Mouse (Mus musculus): ENCODE data around the gene Cacnb1. TPM values are rescaled to one million over a fixed set of nuclear protein-coding genes. Genes with fewer than 3 reads are reported as not detected.

Gene Cacnb1
- polyA plus RNA-seq, 1 experiment, result 5.7 TPM

DNA sequence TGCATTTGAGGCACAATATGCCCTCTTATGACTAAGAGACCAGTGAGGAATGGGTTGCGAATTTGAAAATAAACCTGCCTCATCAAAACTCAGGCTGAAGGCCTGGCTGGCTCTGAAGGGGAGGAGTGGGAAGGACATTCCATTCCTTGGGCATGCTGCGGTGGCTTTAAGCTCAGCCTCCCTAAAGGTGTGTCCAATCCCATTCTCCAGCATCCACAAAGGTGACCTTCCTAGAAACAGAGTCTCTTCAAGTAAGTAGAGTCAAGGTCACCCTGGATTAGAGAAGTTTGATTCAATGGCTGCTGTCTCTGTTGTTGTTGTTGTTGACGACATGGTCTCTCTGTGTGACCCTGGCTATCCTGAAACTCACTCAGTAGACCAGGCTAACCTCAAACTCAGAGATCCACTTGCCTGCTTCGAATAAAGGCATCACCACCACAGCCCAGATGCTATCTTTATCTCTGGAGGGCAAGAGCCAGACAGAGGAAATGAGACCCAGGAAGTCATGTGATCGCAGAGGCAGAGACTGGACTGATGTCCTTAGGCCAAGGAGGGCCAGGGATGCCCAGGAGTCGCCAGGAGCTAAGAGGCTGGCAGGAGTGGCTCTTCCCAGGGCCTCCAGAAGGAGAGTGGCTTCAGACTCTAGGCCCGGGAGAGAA lies 64.1 kb downstream of the Cacnb1 start:
- Histone ChIP-seq H3K27me3 (ENCODE audit: control insufficient read depth, insufficient read depth, low read length) (no peaks in the 10 kb centered on the region), H3K4me1 (ENCODE audit: control insufficient read depth, insufficient read depth, insufficient read length, low read length) (no peaks in the 10 kb centered on the region), H3K27ac (ENCODE audit: insufficient read depth, low read depth, low read length) (no peak overlapping the region), H3K4me3 (ENCODE audit: low read depth, low read length) (no peak overlapping the region), H3K36me3 (ENCODE audit: control insufficient read depth, insufficient read depth, low read length) (no peaks in the 10 kb centered on the region)
- no peak for TF ChIP-seq POLR2A (IDR thresholded peaks at IDR 0.05; ENCODE audit: low read depth, low read length)
- no peak for TF ChIP-seq CTCF (IDR thresholded peaks at IDR 0.05; ENCODE audit: extremely low read depth, insufficient read length, insufficient replicate concordance, low read depth, low read length)
- WGBS, result 79% methylated on average over 7 of the region's 7 CpGs

DNA sequence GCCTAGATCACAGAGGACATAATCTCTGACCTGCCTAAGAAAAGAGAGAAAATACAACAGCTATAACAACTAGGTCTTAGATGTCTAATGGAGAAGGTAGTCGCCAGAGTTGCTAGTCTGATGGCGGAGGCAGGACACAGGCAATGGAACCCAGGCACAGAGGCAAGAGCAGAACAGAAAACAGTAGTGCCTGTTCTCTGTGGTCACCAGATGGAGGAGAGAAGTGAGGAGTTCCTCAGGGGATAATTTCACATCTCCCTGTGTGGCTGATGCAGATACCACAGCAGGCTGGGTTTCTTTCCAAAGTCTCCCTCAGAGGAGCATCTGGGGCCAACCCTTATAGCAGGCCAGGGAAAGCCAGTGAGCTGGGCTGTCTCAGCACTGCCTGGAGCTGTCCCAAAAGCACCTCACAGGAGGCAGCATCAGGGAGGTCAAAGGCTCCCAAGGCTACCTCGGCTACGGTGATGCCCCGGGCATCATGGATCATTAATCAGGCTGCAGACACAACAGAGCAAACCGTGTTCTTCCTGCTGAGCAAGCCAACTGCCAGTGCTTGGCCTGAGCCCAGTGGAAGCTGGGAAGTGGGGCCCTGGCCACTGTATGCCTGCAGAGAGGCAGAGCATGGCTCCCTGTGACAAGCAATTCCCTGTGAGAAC lies 65.8 kb downstream of the Cacnb1 start:
- Histone ChIP-seq H3K27me3 (ENCODE audit: control insufficient read depth, insufficient read depth, low read length) (no peaks in the 10 kb centered on the region), H3K27ac (ENCODE audit: insufficient read depth, low read depth, low read length) (no peak overlapping the region), H3K4me1 (ENCODE audit: control insufficient read depth, insufficient read depth, insufficient read length, low read length) (no peaks in the 10 kb centered on the region), H3K36me3 (ENCODE audit: control insufficient read depth, insufficient read depth, low read length) (no peaks in the 10 kb centered on the region), H3K4me3 (ENCODE audit: low read depth, low read length) (no peak overlapping the region)
- WGBS, result 44% methylated on average over 6 of the region's 6 CpGs
- no peak for TF ChIP-seq POLR2A (IDR thresholded peaks at IDR 0.05; ENCODE audit: low read depth, low read length)
- TF ChIP-seq CTCF (IDR thresholded peaks at IDR 0.05; ENCODE audit: extremely low read depth, insufficient read length, insufficient replicate concordance, low read depth, low read length), result no peak

DNA sequence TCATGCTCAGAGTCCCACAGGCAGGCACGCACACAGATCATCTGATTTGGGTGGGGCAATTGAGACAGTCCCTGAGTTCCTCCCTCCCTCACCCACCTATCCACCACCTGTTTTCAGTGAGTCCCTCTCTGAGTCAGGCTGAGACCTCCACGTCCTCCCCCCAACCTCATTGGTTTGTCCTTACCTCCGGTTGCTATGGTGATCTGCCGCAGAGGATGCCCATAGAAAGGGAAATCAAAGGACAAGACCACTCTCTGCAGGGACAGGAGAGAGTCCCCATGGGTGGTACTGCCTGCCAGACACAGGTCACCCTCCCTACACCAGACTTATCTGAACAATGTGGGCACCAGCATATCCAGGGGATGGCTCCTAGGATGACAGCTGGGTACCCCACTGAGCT lies 66.9 kb downstream of the Cacnb1 start:
- no peak for TF ChIP-seq POLR2A (IDR thresholded peaks at IDR 0.05; ENCODE audit: low read depth, low read length)
- no peak for TF ChIP-seq CTCF (IDR thresholded peaks at IDR 0.05; ENCODE audit: extremely low read depth, insufficient read length, insufficient replicate concordance, low read depth, low read length)
- H3K27ac ChIP-seq (ENCODE audit: insufficient read depth, low read depth, low read length), result no peak overlapping the region
- no peaks in the 10 kb centered on the region for H3K4me1 ChIP-seq (ENCODE audit: control insufficient read depth, insufficient read depth, insufficient read length, low read length)
- H3K4me3 ChIP-seq (ENCODE audit: low read depth, low read length), result no peak overlapping the region
- no peaks in the 10 kb centered on the region for H3K36me3 ChIP-seq (ENCODE audit: control insufficient read depth, insufficient read depth, low read length)
- no peaks in the 10 kb centered on the region for H3K27me3 ChIP-seq (ENCODE audit: control insufficient read depth, insufficient read depth, low read length)
- WGBS, result 76% methylated on average over 4 of the region's 4 CpGs

DNA sequence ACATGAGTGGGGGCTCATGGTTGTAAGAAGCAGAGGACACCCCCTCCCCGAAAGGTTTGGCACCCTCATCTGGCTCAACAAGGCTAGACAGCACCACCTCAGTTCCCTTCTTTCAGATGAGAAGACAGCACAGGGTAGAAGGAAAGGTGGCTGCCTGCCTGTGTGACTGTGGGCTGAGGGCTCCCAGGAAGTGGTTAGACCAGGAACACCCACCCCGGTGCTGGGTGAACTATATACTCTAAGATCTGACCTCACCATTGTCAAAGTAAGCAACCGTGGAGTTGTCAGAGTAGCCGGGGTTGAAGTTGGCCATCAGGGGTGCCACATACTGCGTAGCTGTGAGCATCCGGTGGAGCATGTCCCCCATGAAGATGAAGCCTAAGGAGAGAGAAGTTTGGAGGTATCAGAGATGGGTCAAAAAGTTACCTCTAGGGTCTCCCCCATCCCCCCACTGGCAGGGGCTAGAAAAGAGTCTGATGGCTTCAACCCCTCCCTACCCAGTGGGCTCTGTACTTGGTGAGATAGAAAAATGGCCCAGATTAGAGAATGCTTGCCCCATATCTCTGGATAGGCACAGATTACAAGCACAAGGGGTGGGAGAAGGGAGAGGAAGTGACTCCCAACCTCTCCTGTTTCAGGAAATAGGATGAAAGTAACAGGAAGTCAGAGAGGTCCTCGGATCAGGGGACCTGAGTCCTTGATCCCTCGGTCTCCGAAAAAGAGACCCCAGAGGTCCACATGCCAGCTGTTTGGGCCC lies 67.5 kb downstream of the Cacnb1 start:
- H3K4me1 ChIP-seq (ENCODE audit: control insufficient read depth, insufficient read depth, insufficient read length, low read length), result no peaks in the 10 kb centered on the region
- H3K27ac ChIP-seq (ENCODE audit: insufficient read depth, low read depth, low read length), result no peak overlapping the region
- TF ChIP-seq CTCF (IDR thresholded peaks at IDR 0.05; ENCODE audit: extremely low read depth, insufficient read length, insufficient replicate concordance, low read depth, low read length) (no peak), POLR2A (IDR thresholded peaks at IDR 0.05; ENCODE audit: low read depth, low read length) (no peak)
- no peak overlapping the region for H3K4me3 ChIP-seq (ENCODE audit: low read depth, low read length)
- 72% methylated on average over 9 of the region's 9 CpGs for WGBS
- no peaks in the 10 kb centered on the region for H3K27me3 ChIP-seq (ENCODE audit: control insufficient read depth, insufficient read depth, low read length)
- no peaks in the 10 kb centered on the region for H3K36me3 ChIP-seq (ENCODE audit: control insufficient read depth, insufficient read depth, low read length)

DNA sequence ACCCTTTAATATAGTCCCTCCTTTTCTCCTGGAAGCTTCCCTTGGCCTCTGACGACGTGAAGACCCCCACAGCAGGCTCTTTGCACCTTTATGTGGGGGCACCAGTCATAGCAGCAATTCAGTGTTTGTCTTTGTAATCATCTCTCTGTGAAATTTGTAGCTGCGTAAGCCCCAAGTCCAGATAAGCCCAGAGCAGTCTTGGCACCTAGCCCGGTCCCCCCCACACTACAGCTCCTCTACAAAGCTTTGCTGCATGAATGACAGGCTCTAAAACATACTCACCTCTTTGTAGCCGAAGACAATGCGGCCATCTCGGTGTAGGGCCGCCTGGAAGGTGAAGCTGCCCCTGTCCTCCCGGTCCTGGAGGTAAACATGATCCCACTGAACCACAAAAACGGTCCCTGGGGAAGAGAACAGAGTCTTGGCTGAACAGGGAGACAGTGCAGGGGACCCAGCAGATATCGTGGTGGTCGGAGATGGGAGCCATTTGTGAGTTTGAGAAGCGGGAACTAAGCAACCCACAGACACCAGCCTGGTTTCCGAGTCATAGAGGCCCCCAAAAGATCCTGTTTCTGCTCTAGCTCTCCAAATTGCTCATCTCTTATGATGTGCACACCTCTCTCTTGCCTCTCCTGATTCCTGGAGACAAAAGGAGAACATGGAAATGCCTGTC lies 68.2 kb downstream of the Cacnb1 start:
- Histone ChIP-seq H3K27ac (ENCODE audit: insufficient read depth, low read depth, low read length) (no peak overlapping the region), H3K4me3 (ENCODE audit: low read depth, low read length) (no peak overlapping the region), H3K4me1 (ENCODE audit: control insufficient read depth, insufficient read depth, insufficient read length, low read length) (peaks cover 3% of the 10 kb centered on the region; the same call in 1 of the 2 replicates), H3K36me3 (ENCODE audit: control insufficient read depth, insufficient read depth, low read length) (no peaks in the 10 kb centered on the region), H3K27me3 (ENCODE audit: control insufficient read depth, insufficient read depth, low read length) (no peaks in the 10 kb centered on the region)
- 32% methylated on average over 14 of the region's 14 CpGs for WGBS
- no peak for TF ChIP-seq POLR2A (IDR thresholded peaks at IDR 0.05; ENCODE audit: low read depth, low read length)
- TF ChIP-seq CTCF (IDR thresholded peaks at IDR 0.05; ENCODE audit: extremely low read depth, insufficient read length, insufficient replicate concordance, low read depth, low read length), result no peak

DNA sequence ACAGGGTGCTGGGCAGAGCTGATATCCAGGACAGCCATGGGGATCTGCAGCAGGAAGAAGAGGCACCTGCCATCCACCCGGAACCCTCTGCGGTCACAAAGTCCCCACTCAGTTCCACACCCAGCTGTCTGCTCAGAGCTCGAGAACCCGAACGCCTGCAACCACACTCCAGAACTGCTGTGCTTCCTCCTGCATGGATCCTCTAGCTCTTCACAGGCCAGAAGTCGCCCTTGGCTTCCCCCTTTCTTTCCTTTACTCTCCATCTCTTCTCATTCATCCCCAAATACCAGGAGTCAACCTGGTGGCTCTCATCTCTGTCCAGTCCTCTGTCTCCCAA lies 68.9 kb downstream of the Cacnb1 start:
- WGBS, result 56% methylated on average over 6 of the region's 6 CpGs
- Histone ChIP-seq H3K4me1 (ENCODE audit: control insufficient read depth, insufficient read depth, insufficient read length, low read length) (peaks cover 3% of the 10 kb centered on the region; the same call in 1 of the 2 replicates), H3K36me3 (ENCODE audit: control insufficient read depth, insufficient read depth, low read length) (no peaks in the 10 kb centered on the region), H3K27ac (ENCODE audit: insufficient read depth, low read depth, low read length) (no peak overlapping the region), H3K4me3 (ENCODE audit: low read depth, low read length) (no peak overlapping the region), H3K27me3 (ENCODE audit: control insufficient read depth, insufficient read depth, low read length) (no peaks in the 10 kb centered on the region)
- no peak for TF ChIP-seq CTCF (IDR thresholded peaks at IDR 0.05; ENCODE audit: extremely low read depth, insufficient read length, insufficient replicate concordance, low read depth, low read length)
- no peak for TF ChIP-seq POLR2A (IDR thresholded peaks at IDR 0.05; ENCODE audit: low read depth, low read length)

Measured in small intestine, adult 2 months (tissue).